Mouse (Mus musculus) heart, adult 2 months (tissue): Measurements from ENCODE around the gene Gpr132.

ENCODE experiments used
- CTCF ChIP-seq: fragments of 200-600 bp; IDR thresholded peaks from 2 replicates; pipeline ENCODE4 v1.8.1; 2022; ENCODE audit warnings: antibody characterized with exemption, mild to moderate bottlenecking, moderate library complexity
- POLR2A ChIP-seq: fragments of 200-500 bp; IDR thresholded peaks from 2 replicates; pipeline ENCODE4 v1.6.1; 2011; ENCODE audit warnings: mild to moderate bottlenecking, low read depth, low read length, control low read depth; ENCODE audit not compliant: insufficient read depth

GRCm38 (mm10) chr12:112869783-112870204, 1.8 kb upstream of the Gpr132 start:
- no peak for TF ChIP-seq CTCF
- no peak for TF ChIP-seq POLR2A
